Comparison of ENCODE assay signal across 12 mouse cellular contexts in genomic region chr13:64081012-64081919, GRCm38 (mm10). TPM values are rescaled to one million over a fixed set of nuclear protein-coding genes. Genes with fewer than 3 reads are reported as not detected.
A peak's percentile ranks its signal among the peaks of the same experiment; 100 is the strongest.
DNase-seq lines count a peak whose midpoint lies in the region; ATAC-seq and TF ChIP-seq lines count a peak whose summit lies in the region.
"Had no signal": no experiment of that assay in that cellular context is flagged by ENCODE, and none has a peak within 500 bp of the region (broad histone marks: within the 10 kb centered on the region; RNA-seq: fewer than 3 reads in every experiment).

No protein-coding gene starts in this region.

- ATAC-seq in hindbrain, embryonic 11.5 days (ENCODE audit: low FRiP score) = peak; percentile 74
- ATAC-seq: intestine, embryonic 15.5 days had no signal

- no peak overlapping the region for H3K27ac ChIP-seq in hindbrain, embryonic 11.5 days (ENCODE audit: low read depth, low read length)
- peak overlapping the region; percentile 63 for H3K27ac ChIP-seq in limb, embryonic 10.5 days
- H3K27ac ChIP-seq: intestine, embryonic 15.5 days; liver, embryonic 15.5 days had no signal

- TF ChIP-seq CTCF in E14TG2a.4 (conservative IDR thresholded peaks at IDR 0.05; ENCODE audit: low read length) = no peak
- TF ChIP-seq CTCF in brain, embryonic 14.5 days (IDR thresholded peaks at IDR 0.05; ENCODE audit: borderline replicate concordance, extremely low read depth, insufficient read depth, insufficient read length) = no peak

- DNase-seq in brain, embryonic 14.5 days (ENCODE audit: low read depth) = peak; percentile 82
- DNase-seq in hindbrain, embryonic 11.5 days (ENCODE audit: low spot score) = peak; percentile 46
- DNase-seq in limb, embryonic 10.5 days (ENCODE audit: low spot score) = peak; percentile 35
- no peak for DNase-seq in urinary bladder, adult 18-20 months (ENCODE audit: low spot score in 2 of 2)
- DNase-seq in gastrocnemius, adult 18-20 months (ENCODE audit: low spot score) = no peak
- DNase-seq in cerebellum, postnatal 10 days = no peak
- DNase-seq in right cerebral cortex, adult 2 months (ENCODE audit: low spot score in 2 of 2) = no peak
- DNase-seq: right cerebral cortex, adult 18-20 months; thymus, postnatal 14 days had no signal

- no peak overlapping the region for H3K4me2 ChIP-seq in hindbrain, embryonic 11.5 days (replicated peaks; ENCODE audit: low read depth, low read length)
- H3K4me2 ChIP-seq: liver, embryonic 15.5 days had no signal

- no peaks in the 10 kb centered on the region for H3K9me3 ChIP-seq in E14TG2a.4 (ENCODE audit: low read length)
- no peaks in the 10 kb centered on the region for H3K9me3 ChIP-seq in hindbrain, embryonic 11.5 days (ENCODE audit: control insufficient read depth, low read length)
- H3K9me3 ChIP-seq in limb, embryonic 10.5 days (replicated peaks) = no peaks in the 10 kb centered on the region
- H3K9me3 ChIP-seq: intestine, embryonic 15.5 days; liver, embryonic 15.5 days had no signal

- no peak overlapping the region for H3K9ac ChIP-seq in hindbrain, embryonic 11.5 days (ENCODE audit: low read depth, low read length)
- H3K9ac ChIP-seq: intestine, embryonic 15.5 days; liver, embryonic 15.5 days had no signal

- 35% methylated on average over 16 of the region's 16 CpGs for WGBS in hindbrain, embryonic 11.5 days
- WGBS in limb, embryonic 10.5 days = 46% methylated on average over 16 of the region's 16 CpGs

- peaks cover 25% of the 10 kb centered on the region for H3K4me1 ChIP-seq in E14TG2a.4 (replicated peaks; ENCODE audit: low read depth, low read length)
- H3K4me1 ChIP-seq in hindbrain, embryonic 11.5 days (replicated peaks; ENCODE audit: control insufficient read depth, insufficient read depth, low read length) = no peaks in the 10 kb centered on the region
- peaks cover 11% of the 10 kb centered on the region for H3K4me1 ChIP-seq in limb, embryonic 10.5 days
- H3K4me1 ChIP-seq: liver, embryonic 15.5 days had no signal

- no peaks in the 10 kb centered on the region for H3K36me3 ChIP-seq in E14TG2a.4 (ENCODE audit: insufficient read depth, low read length)
- no peaks in the 10 kb centered on the region for H3K36me3 ChIP-seq in hindbrain, embryonic 11.5 days (ENCODE audit: control insufficient read depth, insufficient read depth, low read length)
- no peaks in the 10 kb centered on the region for H3K36me3 ChIP-seq in limb, embryonic 10.5 days
- H3K36me3 ChIP-seq: intestine, embryonic 15.5 days; liver, embryonic 15.5 days had no signal

- peak overlapping the region; percentile 49 for H3K4me3 ChIP-seq in E14TG2a.4 (replicated peaks; ENCODE audit: low read length)
- H3K4me3 ChIP-seq in hindbrain, embryonic 11.5 days (ENCODE audit: low read depth, low read length) = no peak overlapping the region
- no peak overlapping the region for H3K4me3 ChIP-seq in limb, embryonic 10.5 days
- H3K4me3 ChIP-seq: intestine, embryonic 15.5 days; liver, embryonic 15.5 days had no signal

- no peak for TF ChIP-seq POLR2A in brain, embryonic 14.5 days (IDR thresholded peaks at IDR 0.05; ENCODE audit: borderline replicate concordance, extremely low read depth, insufficient read depth, insufficient read length, poor library complexity, severe bottlenecking)

- no peaks in the 10 kb centered on the region for H3K27me3 ChIP-seq in E14TG2a.4 (ENCODE audit: insufficient read depth, low read length)
- H3K27me3 ChIP-seq in hindbrain, embryonic 11.5 days (ENCODE audit: control insufficient read depth, insufficient read depth, low read length) = no peaks in the 10 kb centered on the region
- H3K27me3 ChIP-seq in limb, embryonic 10.5 days (ENCODE audit: low read depth, poor library complexity, severe bottlenecking) = peaks cover 3% of the 10 kb centered on the region; the same call in 1 of the 2 replicates
- H3K27me3 ChIP-seq: intestine, embryonic 15.5 days; liver, embryonic 15.5 days had no signal

RNA-seq across cellular contexts. Expression of gene Hsd17b3, which starts 7.8 kb away (rescaled TPM):
- 0.19 and 0.25 TPM in 2 replicates for polyA plus RNA-seq in brain, embryonic 14.5 days (2012; rRNA removed)
- polyA plus RNA-seq in hindbrain, embryonic 11.5 days (2014; fragmentation: Nextera tagmentation; extraction: Ambion mirVana) = not detected in 2 replicates
- not detected in 2 replicates for polyA plus RNA-seq in limb, embryonic 10.5 days (2016; fragmentation: Nextera tagmentation; extraction: Ambion mirVana)
- not detected for total RNA-seq in gastrocnemius, adult 18-20 months (2021)
- polyA plus RNA-seq: intestine, embryonic 15.5 days; liver, embryonic 15.5 days had no signal

RNA-seq across cellular contexts. Expression of gene Slc35d2, which starts 47.9 kb away (rescaled TPM):
- polyA plus RNA-seq in brain, embryonic 14.5 days (2012; rRNA removed) = 0.95 and 1.2 TPM in 2 replicates
- polyA plus RNA-seq in hindbrain, embryonic 11.5 days (2014; fragmentation: Nextera tagmentation; extraction: Ambion mirVana) = 5.6 and 6.9 TPM in 2 replicates
- polyA plus RNA-seq in limb, embryonic 10.5 days (2016; fragmentation: Nextera tagmentation; extraction: Ambion mirVana) = 3.0 TPM in 2 replicates
- total RNA-seq in gastrocnemius, adult 18-20 months (2021) = under 1 TPM; 0.50 to 0.66 TPM

Comparison
In these comparisons a context has a peak if more than half of its experiments do, and no peak if none do; other contexts are left out.
1. DNase-seq: peak in brain, embryonic 14.5 days (single experiment), hindbrain, embryonic 11.5 days (single experiment) and limb, embryonic 10.5 days (single experiment); none in urinary bladder, adult 18-20 months (0 of 2), gastrocnemius, adult 18-20 months (single experiment), cerebellum, postnatal 10 days (0 of 2) and right cerebral cortex, adult 2 months (0 of 2).